Mouse (Mus musculus) midbrain, embryonic 16.5 days (tissue): ENCODE measurements at regions not wholly inside any gene's neighbourhood (a gene's known extent, or its start where the extent isn't known, plus 50 kb on each side); places are given as distances from the start of the nearest gene placed in this dataset.

ENCODE experiments used
- ATAC-seq: fragments of 200-750 bp; cut with Nextera tagmentation; 2 replicates; pipeline ENCODE4 v1.8.0; 2017; ENCODE audit warnings: moderate TSS enrichment
- H3K27ac ChIP-seq: fragments of 300-500 bp; sonication (generic); 2 replicates; pipeline ENCODE4 v1.5.1; 2014; ENCODE audit warnings: mild to moderate bottlenecking, low read length, mixed read lengths
- H3K27me3 ChIP-seq: fragments of 300-500 bp; sonication (generic); 2 replicates; pipeline ENCODE4 v1.6.1; 2014; ENCODE audit warnings: low read depth, low read length, mixed read lengths; ENCODE audit not compliant: control insufficient read depth, insufficient read depth
- H3K36me3 ChIP-seq: fragments of 300-500 bp; sonication (generic); 2 replicates; pipeline ENCODE4 v1.6.1; 2014; ENCODE audit warnings: mild to moderate bottlenecking, low read length, moderate library complexity, mixed read lengths; ENCODE audit not compliant: control insufficient read depth, insufficient read depth
- H3K4me1 ChIP-seq: fragments of 300-500 bp; sonication (generic); 2 replicates; pipeline ENCODE4 v1.6.1; 2014; ENCODE audit warnings: mild to moderate bottlenecking, low read length, mixed read lengths; ENCODE audit not compliant: control insufficient read depth, insufficient read depth
- H3K4me2 ChIP-seq: fragments of 300-500 bp; sonication (generic); 2 replicates; pipeline ENCODE4 v1.6.1; 2014; ENCODE audit warnings: mild to moderate bottlenecking, low read length, mixed read lengths
- H3K4me3 ChIP-seq: fragments of 300-500 bp; sonication (generic); 2 replicates; pipeline ENCODE4 v1.5.1; 2014; ENCODE audit warnings: low read depth, mild to moderate bottlenecking, low read length, moderate library complexity, mixed read lengths
- H3K9ac ChIP-seq: fragments of 300-500 bp; sonication (generic); 2 replicates; pipeline ENCODE4 v1.6.1; 2014; ENCODE audit warnings: low read depth, low read length, mixed read lengths
- H3K9me3 ChIP-seq: fragments of 300-500 bp; sonication (generic); replicated peaks from 2 replicates; pipeline ENCODE4 v1.6.1; 2014; ENCODE audit warnings: mild to moderate bottlenecking, low read length, mixed read lengths; ENCODE audit not compliant: control insufficient read depth, poor library complexity, severe bottlenecking
- WGBS: fragments of 180-500 bp; shearing (Covaris S2); extraction: QIAGEN DNeasy Blood & Tissue Kit; methylation state at CpG from one replicate; pipeline ENCODE4 v1.1.7; 2014; 5-methylcytosine and 5-hydroxymethylcytosine counted together

- Histone ChIP-seq H3K36me3 (no peaks in the 10 kb centered on the region), H3K4me2 (no peak overlapping the region), H3K4me1 (no peaks in the 10 kb centered on the region), H3K4me3 (no peak overlapping the region), H3K27ac (no peak overlapping the region), H3K27me3 (no peaks in the 10 kb centered on the region), H3K9ac (no peak overlapping the region), H3K9me3 (no peaks in the 10 kb centered on the region)
- no peak for ATAC-seq
- 83% methylated on average over 2 of the region's 2 CpGs for WGBS
Observed at GRCm38 (mm10) chr6:24233626-24234025, 65.7 kb upstream of the Slc13a1 start.

- no peak overlapping the region for H3K4me3 ChIP-seq
Observed at GRCm38 (mm10) chr6:24220589-24220988, 52.7 kb upstream of the Slc13a1 start.

GRCm38 (mm10) chr6:24219882-24220522, 52.1 kb upstream of the Slc13a1 start:
- Histone ChIP-seq H3K4me3 (no peak overlapping the region), H3K36me3 (no peaks in the 10 kb centered on the region), H3K9ac (no peak overlapping the region), H3K27me3 (no peaks in the 10 kb centered on the region), H3K9me3 (no peaks in the 10 kb centered on the region), H3K4me1 (no peaks in the 10 kb centered on the region), H3K4me2 (no peak overlapping the region), H3K27ac (no peak overlapping the region)
- 79% methylated on average over 3 of the region's 3 CpGs for WGBS
- ATAC-seq = no peak

More at GRCm38 (mm10) chr6:24220589-24220988, 52.7 kb upstream of the Slc13a1 start:
- Histone ChIP-seq H3K4me1 (no peaks in the 10 kb centered on the region), H3K9ac (no peak overlapping the region), H3K4me2 (no peak overlapping the region), H3K27me3 (no peaks in the 10 kb centered on the region), H3K27ac (no peak overlapping the region), H3K9me3 (no peaks in the 10 kb centered on the region), H3K36me3 (no peaks in the 10 kb centered on the region)
- WGBS = 71% methylated on average over 1 of the region's 1 CpGs
- no peak for ATAC-seq
